Mouse (Mus musculus): Measurements from ENCODE around the gene Gpm6a.

Gene Gpm6a

GRCm38 (mm10) chr8:54954741-54955455 lies at the start of gene Gpm6a:
TSS of gene Gpm6a (plus strand) at chr8:54954843.
- DNase-seq (ENCODE audit: inconsistent age in 2 of 2, low spot score in 1 of 2), result no peak

- no peak for DNase-seq (ENCODE audit: inconsistent age in 2 of 2, low spot score in 1 of 2)
Measured at GRCm38 (mm10) chr8:54912891-54913290, 41.8 kb upstream of the Gpm6a start.

- DNase-seq (ENCODE audit: inconsistent age in 2 of 2, low spot score in 1 of 2), result no peak
Measured at GRCm38 (mm10) chr8:54917710-54918109, 36.9 kb upstream of the Gpm6a start.

GRCm38 (mm10) chr8:54922160-54922855 lies 32.3 kb upstream of the Gpm6a start:
- DNase-seq (ENCODE audit: inconsistent age in 2 of 2, low spot score in 1 of 2), result no peak

- DNase-seq (ENCODE audit: inconsistent age in 2 of 2, low spot score in 1 of 2), result peak in 1 of 2 experiments; percentile 59
Measured at GRCm38 (mm10) chr8:54924936-54925335, 29.7 kb upstream of the Gpm6a start.

- DNase-seq (ENCODE audit: inconsistent age in 2 of 2, low spot score in 1 of 2), result no peak
Measured at GRCm38 (mm10) chr8:54932306-54932705, 22.3 kb upstream of the Gpm6a start.

GRCm38 (mm10) chr8:54953351-54953750 lies 1.3 kb upstream of the Gpm6a start:
- no peak for DNase-seq (ENCODE audit: inconsistent age in 2 of 2, low spot score in 1 of 2)

- no peak for DNase-seq (ENCODE audit: inconsistent age in 2 of 2, low spot score in 1 of 2)
Measured at GRCm38 (mm10) chr8:54954030-54954429, 613 bp upstream of the Gpm6a start.

GRCm38 (mm10) chr8:54955456-54955800 lies 785 bp downstream of the Gpm6a start:
- DNase-seq (ENCODE audit: inconsistent age in 2 of 2, low spot score in 1 of 2), result no peak

- DNase-seq (ENCODE audit: inconsistent age in 2 of 2, low spot score in 1 of 2), result no peak
Measured at GRCm38 (mm10) chr8:54955935-54956573, 1.4 kb downstream of the Gpm6a start.

- no peak for DNase-seq (ENCODE audit: inconsistent age in 2 of 2, low spot score in 1 of 2)
Measured at GRCm38 (mm10) chr8:54956787-54957186, 2.1 kb downstream of the Gpm6a start.

GRCm38 (mm10) chr8:54957506-54957905 lies 2.9 kb downstream of the Gpm6a start:
- DNase-seq (ENCODE audit: inconsistent age in 2 of 2, low spot score in 1 of 2), result no peak

GRCm38 (mm10) chr8:54961571-54961970 lies 6.9 kb downstream of the Gpm6a start:
- DNase-seq (ENCODE audit: inconsistent age in 2 of 2, low spot score in 1 of 2), result no peak

GRCm38 (mm10) chr8:54975020-54975419 lies 20.4 kb downstream of the Gpm6a start:
- no peak for DNase-seq (ENCODE audit: inconsistent age in 2 of 2, low spot score in 1 of 2)

GRCm38 (mm10) chr8:54975506-54975905 lies 20.9 kb downstream of the Gpm6a start:
- DNase-seq (ENCODE audit: inconsistent age in 2 of 2, low spot score in 1 of 2), result no peak

GRCm38 (mm10) chr8:54975927-54976326 lies 21.3 kb downstream of the Gpm6a start:
- DNase-seq (ENCODE audit: inconsistent age in 2 of 2, low spot score in 1 of 2), result no peak

GRCm38 (mm10) chr8:54976663-54977062 lies 22.0 kb downstream of the Gpm6a start:
- DNase-seq (ENCODE audit: inconsistent age in 2 of 2, low spot score in 1 of 2), result no peak

GRCm38 (mm10) chr8:54986791-54987190 lies 32.1 kb downstream of the Gpm6a start:
- no peak for DNase-seq (ENCODE audit: inconsistent age in 2 of 2, low spot score in 1 of 2)

- no peak for DNase-seq (ENCODE audit: inconsistent age in 2 of 2, low spot score in 1 of 2)
Measured at GRCm38 (mm10) chr8:54989093-54989492, 34.5 kb downstream of the Gpm6a start.

GRCm38 (mm10) chr8:54991840-54992609 lies 37.4 kb downstream of the Gpm6a start:
- DNase-seq (ENCODE audit: inconsistent age in 2 of 2, low spot score in 1 of 2), result no peak

GRCm38 (mm10) chr8:54995662-54996061 lies 41.0 kb downstream of the Gpm6a start:
- no peak for DNase-seq (ENCODE audit: inconsistent age in 2 of 2, low spot score in 1 of 2)
